Mouse (Mus musculus) v-Abl transformed pro-B cells (cell line): ENCODE data around the gene 5730455P16Rik.
"Not testable (repeated sequence)": the region's sequence is repeated elsewhere in the genome, so short reads cannot be mapped to it uniquely, and the experiment has no call there.

Experiments used
- in situ Hi-C, 2 experiments: fragments of 400-800 bp; cut with MboI; formaldehyde crosslinking; loops; one replicate each; pipeline ENCODE4 v1.15.1; 2025; ENCODE audit not compliant: unreplicated experiment in 2 of 2

5730455P16Rik gene

DNA sequence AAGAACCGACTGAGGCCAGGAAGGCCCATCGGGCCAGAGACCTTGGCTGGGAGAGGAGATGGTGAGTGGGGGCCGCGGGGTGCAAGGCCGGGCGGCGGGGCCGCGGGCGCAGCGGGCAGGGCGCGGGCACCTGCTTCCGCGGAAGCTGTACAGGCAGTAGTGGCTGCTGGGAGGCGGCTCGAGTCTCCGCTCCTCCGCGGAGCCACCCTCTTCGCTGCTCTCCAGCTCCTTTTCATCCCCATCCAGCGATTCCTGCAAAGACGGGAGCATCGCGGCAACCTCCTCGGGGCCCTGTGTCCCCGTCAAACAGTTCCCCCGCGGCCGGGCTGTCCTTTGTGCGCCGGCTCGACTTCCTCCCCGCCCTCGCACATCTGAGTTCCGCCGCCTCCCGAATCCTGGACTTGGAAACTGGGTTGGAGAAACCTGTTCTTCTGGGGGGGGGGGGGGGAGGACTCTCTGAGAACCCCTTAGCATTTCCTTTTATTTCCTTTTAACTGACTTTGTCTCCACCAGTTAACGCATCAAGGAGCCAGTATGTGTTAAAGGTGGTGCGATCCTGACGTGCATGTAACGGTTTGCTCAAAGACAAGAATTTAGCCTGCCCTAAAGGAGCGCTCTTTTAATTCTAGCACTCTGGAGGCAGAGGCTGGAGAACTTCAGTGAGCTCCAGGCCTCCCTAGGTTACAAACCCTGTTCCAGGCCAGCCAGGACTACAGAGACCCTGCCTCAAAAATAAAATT is at the start of gene 5730455P16Rik:
Gene 5730455P16Rik, minus strand, starts transcription at position 323 of the 740 bp plus-strand sequence.
- in situ Hi-C loops, result no loop called here

DNA sequence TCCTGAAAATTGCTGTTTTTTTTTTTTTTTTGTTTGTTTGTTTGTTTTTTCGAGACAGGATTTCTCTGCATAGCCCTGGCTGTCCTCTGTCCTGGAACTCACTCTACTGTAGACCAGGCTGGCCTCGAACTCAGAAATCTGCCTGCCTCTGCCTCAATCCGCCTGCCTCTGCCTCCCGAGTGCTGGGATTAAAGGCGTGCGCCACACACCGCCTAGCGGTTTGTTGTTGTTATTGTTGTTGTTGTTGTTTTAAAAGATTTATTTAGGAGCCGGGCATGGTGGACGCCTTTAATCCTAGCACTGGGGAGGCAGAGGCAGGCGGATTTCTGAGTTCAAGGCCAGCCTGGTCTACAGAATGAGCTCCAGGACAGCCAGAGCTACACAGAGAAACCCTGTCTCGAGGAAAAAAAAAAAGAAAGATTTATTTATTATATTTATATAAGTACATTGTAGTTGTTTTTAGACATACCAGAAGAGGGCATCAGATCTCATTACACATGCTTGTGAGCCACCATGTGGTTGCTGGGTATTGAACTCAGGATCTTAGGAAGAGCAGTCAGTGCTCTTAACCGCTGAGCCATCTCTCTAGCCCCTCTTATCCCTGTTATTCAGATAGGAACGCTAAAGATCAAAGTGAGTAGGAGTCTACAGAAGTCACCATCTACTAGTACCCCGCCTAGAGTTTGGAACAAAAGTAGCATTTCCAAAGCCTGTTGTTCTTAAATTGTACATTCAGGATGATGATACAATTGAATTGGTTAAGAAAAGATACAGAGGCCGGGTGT is 48.4 kb upstream of the 5730455P16Rik start:
- in situ Hi-C loops, result loop anchor here (5.0 to 25.0 kb wide), 5 partner anchors 139 to 1761 kb away; no protein-coding TSS in a partner anchor

DNA sequence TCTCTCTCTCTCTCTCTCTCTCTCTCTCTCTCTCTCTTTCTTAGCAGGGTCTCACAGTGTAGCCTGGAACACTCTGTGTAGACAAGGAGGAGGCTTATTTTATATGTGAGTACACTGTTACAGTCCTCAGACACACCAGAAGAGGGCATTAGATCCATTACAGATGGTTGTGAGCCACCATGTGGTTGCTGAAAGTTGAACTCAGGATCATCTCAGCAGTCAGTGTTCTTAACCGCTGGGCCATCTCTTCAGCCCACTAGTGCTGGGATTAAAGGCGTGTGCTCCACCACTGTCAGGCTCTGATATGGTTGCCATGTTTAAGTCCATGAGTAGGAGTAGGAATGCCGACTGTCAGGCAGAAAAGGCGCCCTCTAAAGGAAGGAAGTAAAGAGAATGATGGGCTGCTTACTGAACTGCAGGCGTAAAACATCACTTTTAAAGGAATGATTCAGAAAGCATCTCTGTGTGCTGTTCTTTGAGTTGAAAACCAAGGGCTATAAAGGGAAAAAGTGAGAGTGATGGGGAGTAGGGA is 47.5 kb upstream of the 5730455P16Rik start:
- in situ Hi-C loops, result loop anchor here (5.0 to 25.0 kb wide), 5 partner anchors 139 to 1762 kb away; no protein-coding TSS in a partner anchor

DNA sequence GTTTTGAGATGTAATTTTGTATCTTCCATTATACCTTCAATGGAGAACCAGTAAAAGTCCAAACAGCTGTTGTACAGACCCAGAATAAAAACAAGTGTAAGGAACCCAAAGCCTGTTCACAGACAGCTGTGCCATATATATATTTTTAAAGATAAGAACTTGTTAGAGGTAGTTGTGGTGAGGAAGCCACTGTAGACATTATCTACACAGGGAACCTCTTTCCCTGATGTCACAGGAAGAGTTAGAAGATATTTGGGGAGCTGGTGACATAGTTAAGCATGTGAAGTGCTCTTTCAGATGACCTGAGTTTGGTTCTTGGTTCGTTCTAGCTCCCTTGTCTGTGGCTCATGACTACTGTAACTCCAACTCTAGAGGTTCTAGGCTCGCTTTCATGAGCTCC is 46.9 kb upstream of the 5730455P16Rik start:
- in situ Hi-C loops, result loop anchor here (5.0 to 25.0 kb wide), 5 partner anchors 140 to 1763 kb away; no protein-coding TSS in a partner anchor

DNA sequence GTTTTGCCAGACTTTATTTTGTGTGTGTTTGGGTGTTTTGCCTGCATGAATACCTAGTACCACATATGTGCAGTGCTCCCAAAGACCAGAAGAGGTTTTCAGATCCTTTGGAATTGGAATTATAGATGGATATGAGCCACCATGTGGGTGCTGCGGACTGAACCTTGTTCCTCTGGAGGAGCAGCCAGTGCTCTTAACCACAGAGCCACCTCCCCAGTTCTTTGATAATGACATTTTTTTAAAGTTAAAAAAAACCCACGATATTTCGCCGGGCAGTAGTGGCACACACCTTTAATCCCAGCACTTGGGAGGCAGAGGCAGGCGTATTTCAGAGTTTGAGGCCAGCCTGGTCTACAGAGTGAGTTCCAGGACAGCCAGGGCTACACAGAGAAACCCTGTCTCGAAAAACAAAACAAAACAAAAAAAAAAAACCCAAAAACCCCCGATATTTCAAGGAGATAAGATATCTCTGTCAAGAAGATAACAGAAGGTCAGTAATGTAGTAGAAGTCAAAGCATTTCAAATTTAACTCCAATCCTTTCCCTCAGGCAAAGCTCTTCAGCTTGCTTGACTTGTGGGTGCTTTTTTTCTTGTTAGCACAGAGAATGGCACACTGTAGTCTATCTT is 43.7 kb upstream of the 5730455P16Rik start:
- in situ Hi-C loops, result loop anchor here in 1 of 2 experiments (10.0 kb wide), 1 partner anchor 143 kb away; no protein-coding TSS in a partner anchor

DNA sequence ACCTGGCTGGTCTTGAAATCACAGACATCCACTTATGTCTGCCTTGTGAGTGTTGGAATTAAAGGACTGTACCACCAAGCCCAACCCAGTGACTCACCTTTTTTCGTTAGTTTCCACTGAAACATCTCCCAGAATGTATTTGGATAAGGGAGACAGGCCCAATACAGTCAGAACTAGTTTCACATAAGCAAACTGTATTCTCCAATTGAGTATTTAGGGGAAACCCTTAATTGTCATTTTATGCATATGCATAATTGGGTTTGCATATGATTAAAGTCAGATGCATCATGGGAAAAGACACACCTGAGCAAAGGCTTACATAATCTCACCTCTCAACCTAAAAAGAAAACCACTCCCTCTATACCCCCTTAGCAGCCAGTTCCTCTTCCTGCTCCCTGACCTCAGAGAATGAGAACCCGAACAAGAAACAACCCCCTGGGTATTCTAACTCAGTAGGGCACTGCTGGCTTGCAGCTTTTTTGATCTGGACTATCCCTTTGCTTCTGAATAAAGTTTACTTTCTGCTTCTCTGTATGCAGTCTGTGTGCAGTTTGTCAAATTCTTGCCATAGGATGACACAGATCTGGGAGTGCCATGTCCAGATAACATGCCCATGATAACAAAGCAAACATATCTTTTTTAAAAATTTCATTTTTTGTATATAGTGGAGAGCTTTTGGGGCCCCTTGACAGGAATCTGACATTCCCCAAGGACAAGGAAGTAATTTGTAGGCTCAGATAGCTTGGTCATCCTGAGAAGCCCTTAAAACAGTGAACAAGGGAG is 42.6 kb upstream of the 5730455P16Rik start:
- in situ Hi-C loops, result loop anchor here in 1 of 2 experiments (10.0 kb wide), 1 partner anchor 144 kb away; no protein-coding TSS in a partner anchor

DNA sequence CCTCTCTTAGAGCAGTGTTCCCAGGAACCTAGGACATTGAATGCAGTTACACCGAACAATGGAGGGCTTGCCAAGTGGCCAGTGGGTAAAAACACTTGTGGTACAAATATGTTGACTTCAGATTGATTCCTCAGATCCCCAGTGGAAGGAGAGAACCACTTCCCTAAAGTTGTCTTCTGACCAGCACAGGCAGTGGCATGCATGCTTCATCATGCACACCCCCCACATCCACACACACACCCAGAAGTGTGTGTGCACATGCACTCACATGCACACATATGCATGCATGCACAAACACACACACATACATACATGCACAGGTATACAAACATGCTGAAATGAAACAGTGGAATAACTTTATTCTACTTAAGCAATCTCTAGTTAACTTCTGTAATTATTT is 41.9 kb upstream of the 5730455P16Rik start:
- in situ Hi-C loops, result loop anchor here in 1 of 2 experiments (10.0 kb wide), 1 partner anchor 145 kb away; no protein-coding TSS in a partner anchor

DNA sequence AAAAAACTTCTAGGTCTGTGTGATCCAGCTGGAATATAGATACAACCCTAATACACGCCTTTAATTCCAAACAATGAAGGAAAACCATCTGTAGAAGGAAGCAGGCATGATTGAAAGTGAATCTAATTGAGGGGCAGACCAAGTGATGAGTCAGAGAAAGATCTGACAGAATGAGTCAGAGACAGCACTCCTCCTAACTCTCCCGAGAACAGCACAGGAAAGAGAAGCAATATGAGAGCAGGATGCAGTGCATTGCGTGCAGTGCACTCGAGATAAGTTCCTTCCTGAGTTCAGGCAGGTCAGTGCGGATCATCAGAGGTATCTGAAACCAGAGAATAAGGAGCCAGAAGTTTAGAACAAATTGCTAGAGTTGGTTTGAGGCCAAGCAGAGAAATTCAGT is 39.3 kb upstream of the 5730455P16Rik start:
- in situ Hi-C loops, result no loop called here

DNA sequence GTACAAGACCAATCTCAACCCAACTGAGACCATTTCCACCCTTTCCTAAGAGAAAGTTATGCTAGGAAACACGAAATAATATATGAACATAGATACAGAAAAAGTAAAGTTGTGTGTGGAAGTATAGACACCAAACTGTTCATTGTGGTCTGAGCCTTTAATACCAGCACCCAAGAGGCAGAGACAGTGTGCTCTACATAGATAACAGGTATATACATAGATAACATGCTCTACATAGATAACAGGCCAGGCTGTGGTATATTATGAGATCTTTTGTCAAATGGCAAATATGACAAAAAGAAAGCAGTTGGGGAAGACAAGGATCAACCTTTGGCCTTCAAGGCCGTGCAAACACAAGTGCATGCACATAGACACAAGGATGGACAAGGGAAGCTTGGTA is 32.5 kb upstream of the 5730455P16Rik start:
- in situ Hi-C loops, result no loop called here

DNA sequence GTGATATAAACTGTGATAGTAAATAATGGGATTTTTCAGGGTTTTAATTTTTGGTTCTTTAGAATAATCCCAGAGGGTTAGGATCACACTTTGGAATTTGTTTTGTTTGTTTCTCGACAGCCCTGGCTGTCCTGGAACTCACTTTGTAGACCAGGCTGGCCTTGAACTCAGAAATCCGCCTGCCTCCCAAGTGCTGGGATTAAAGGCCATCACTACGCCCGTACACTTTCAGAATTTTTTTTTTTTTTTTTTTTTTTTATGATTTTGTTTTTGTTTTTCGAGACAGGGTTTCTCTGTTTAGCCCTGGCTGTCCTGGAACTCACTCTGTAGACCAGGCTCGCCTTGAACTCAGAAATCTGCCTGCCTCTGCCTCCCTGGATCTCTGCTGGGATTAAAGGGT is 30.0 kb upstream of the 5730455P16Rik start:
- in situ Hi-C loops, result not testable (repeated sequence)

DNA sequence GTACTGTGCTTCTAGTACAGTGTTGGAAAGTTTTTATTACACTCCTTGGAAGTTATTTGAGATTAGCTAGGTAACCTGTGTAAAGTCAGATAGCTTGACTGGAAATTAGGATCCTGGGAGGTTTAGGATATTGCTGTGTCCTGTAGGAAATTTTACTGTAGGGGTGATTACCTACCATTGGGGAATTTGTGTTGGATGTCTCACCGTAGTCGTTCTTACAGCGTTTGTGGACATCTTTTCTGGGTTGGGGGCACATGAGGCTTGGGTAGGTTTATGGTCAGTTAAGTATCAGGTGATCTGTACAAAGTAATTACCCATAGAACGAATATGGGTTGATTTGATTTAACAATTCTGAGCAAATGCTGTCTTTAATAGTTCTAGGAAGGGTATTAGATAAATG is 18.8 kb upstream of the 5730455P16Rik start:
- in situ Hi-C loops, result no loop called here

DNA sequence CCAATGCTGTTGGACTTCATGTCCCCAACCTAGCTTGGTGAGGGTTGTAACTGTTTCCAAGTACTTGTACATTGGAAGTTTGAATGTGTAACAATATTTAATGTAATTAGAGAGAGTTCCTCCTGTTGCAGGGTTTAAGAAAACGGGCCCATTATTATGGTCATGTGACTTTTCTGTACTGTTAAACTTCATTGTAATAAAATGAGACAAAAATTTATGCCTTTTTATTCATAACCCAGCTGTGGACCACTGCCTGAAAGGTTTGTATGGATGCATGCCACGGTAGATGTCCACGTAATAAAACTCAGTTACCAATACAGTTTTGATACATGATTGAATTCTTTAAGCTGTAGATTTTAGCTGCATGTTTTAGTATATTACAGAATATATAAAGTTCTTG is 18.1 kb upstream of the 5730455P16Rik start:
- in situ Hi-C loops, result no loop called here

DNA sequence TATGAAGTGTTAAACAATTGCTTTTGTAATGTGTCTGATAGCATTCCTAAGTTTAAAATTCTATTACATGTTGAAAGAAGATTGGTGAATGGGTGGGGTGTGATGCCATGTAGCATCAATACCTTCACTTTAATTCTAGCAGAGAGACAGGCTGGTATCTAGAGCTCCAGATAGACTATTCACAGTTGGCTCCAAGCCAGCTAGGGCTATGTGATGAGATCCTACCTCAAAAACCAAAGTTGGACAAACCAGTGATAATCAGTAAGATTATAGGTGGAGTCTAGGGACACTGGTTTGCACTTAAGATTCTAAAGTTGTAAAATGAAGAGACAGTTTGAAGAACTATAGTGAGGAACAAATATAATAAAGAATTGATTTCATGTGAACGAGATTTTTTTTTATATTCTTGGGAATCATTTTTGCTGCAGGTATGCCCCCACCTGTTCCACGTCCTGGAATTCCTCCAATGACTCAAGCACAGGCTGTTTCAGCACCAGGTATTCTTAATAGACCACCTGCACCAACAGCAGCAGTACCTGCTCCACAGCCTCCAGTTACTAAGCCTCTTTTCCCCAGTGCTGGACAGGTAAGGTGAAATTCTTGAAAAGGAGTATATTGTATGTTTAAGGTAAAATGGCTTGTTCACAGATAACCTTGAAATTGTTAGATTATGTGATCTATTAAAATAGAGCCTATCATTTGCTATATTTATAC is 13.7 kb upstream of the 5730455P16Rik start:
- in situ Hi-C loops, result loop anchor here in 1 of 2 experiments (5.0 kb wide), 1 partner anchor 369 kb away; no protein-coding TSS in a partner anchor

DNA sequence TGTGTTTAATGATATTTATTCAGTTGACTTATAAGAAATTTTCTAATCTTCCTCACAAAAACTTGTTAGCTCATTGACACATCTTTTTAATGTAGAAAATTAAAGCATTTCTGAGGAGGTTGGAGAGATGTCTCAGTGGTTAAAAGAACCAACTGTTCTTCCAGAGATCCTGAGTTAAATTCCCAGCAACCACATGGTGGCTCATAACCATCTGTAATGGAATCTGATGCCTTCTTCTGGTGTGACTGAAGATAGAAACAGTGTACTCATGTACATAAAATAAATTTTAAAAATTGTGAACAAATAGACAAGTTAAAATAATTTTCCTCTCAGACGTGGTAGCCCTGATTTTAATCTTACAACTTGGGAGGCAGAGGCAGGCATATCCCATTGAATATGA is 12.1 kb upstream of the 5730455P16Rik start:
- in situ Hi-C loops, result loop anchor here in 1 of 2 experiments (5.0 kb wide), 1 partner anchor 368 kb away; no protein-coding TSS in a partner anchor

DNA sequence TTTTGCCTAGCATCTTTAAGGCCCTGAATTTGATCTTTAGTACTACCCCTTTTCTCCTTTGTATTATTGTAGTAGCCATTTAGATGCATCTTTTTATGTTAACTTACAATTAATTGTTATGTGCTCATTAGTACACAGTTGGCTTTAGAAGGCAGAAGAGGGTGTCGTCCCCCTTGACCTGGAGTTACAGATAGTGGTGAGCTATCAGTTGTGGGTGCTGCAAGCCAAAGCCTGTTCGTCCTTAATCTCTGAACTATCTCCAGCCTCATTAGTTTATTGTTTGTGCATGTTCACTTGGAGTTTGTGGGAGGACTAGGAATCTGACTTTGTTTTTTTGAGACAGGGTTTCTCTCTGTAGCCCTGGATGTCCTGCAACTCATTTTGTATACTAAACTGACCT is 9.0 kb upstream of the 5730455P16Rik start:
- in situ Hi-C loops, result no loop called here

DNA sequence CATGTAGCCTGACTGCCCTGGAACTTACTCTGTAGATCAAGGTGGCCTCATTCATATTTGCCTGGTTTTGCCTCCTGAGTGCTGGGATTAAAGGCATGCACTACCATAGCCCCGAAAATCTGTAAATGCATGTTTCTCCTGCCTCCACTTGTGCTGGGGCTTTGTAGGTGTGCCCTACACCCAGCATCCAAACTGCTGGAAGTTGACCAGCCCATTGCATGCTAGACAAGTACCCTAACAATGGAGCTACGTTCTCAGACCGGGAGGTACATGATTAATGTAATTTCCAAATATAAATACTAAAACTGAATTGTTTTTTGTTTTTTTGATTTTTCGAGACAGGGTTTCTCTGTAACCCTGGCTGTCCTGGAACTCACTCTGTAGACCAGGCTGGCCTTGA is 7.2 kb upstream of the 5730455P16Rik start:
- in situ Hi-C loops, result no loop called here

DNA sequence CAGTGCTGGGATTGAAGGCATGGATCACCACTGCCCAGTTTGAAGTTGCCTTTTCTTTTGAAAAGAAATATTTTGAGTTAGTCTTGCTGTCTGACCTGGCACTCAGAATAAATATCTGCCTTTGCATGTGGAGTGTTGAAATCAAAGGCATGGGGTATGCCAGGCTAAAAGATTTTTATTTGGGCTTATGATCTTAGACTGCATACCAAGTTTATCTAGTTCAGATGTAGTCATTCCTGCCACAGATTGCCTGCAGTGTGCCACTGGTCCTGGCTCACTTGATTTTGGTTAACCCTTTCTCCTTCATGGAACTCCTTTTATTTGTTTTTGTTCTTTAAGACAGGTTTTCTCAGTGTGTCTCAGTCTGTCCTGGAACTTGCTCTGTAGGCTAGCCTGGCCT is 6.6 kb upstream of the 5730455P16Rik start:
- in situ Hi-C loops, result no loop called here

DNA sequence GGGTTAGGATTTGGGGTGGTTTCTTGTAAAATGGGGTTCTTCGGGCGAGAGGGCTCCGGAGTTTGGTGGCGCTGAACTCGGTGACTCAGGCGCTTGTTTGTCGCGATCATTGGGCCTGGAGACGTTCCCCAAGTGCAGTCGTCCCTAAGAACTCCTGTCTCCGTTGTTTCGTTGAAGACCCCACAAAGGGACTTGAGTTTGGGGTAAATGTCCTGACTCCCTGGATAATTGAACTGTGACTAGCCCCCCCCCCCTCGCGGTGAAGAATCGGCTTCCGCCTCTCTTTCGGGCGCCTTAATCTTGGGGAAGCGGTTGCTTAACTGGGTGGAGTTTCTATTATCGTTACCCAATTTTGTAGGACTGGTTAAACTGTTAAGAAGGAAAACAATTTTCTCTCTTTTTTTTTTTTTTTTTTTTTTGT is 5.8 kb upstream of the 5730455P16Rik start:
- in situ Hi-C loops, result no loop called here

DNA sequence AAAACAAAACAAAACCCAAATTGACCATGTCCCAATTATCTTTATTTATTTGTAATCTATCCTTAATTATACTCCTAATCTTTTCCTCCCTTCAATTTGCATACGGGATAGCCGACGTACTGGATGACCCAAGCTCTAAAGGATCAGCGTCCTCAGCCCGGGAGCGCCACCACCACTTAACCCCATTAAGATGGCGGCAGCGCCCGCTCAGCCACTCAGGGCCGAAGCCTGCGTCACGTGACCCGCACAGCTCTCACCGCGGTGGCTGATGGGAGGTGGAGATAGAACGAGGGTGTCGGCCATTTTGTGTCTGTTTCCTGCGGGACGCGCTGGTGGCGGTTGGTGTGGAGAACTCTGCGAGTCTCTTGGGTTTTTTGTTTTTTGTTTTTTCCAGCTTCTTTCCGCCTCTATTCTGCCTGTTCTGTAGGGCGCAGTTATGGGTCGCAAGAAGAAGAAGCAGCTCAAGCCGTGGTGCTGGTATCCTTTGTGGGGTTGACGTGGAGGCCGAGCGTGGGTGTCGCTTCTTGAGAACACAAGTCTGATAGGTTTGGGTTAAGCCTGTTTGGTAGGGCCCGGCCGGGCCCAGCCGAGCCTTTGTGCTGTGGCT is 5.3 kb upstream of the 5730455P16Rik start, which contains the start of gene Zfp207:
Gene Zfp207, plus strand, starts transcription at position 261 of the 607 bp plus-strand sequence.
- in situ Hi-C loops, result no loop called here
